Mouse (Mus musculus): Measurements from ENCODE around the gene Ncoa1. TPM values are rescaled to one million over a fixed set of nuclear protein-coding genes. Genes with fewer than 3 reads are reported as not detected.
A peak's percentile ranks its signal among the peaks of the same experiment; 100 is the strongest.
"Not testable (repeated sequence)": the region's sequence is repeated elsewhere in the genome, so short reads cannot be mapped to it uniquely, and the experiment has no call there.

The Ncoa1 gene
- total RNA-seq, 2 experiments from 2014 or later = 23.9 to 27.7 TPM

DNA sequence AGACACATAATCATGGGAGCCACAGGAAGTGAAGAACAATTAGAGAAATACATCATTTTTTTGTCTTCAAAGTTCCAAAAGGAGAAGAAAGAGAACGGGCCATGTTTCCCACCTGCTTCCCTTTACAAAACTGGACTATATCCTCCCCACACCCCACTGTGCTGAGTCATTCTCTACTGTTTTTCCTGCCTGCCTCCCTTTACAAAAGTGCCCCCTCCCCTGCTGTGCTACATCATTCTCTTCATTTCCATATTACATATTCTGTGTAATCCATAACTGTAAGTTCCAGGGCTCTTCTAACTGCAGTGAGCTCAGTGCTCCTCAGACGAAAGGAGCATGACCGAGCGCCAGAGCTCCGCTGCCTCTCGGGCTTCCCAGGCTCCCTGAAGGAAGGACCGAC lies 80.8 kb downstream of the Ncoa1 start:
- DNase-seq (ENCODE audit: low spot score) = no peak

DNA sequence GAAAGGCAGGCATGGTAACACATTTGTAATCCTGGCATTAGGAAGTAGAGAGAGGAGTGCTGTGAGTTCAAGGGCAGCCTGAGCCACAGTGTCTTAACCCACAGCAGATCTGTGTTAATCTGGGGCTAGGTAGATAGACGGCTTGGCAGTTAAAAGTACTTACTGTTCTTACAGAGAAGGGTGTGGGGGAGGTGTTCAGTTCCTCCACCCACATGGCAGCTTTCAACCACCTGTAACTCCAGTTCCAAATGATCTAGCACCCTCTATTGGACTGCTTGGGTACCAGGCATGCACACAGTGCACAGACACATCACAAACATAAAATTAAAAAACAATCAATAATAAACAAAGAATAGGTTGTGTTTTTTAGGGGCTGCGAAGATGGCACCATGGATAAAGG lies 84.4 kb downstream of the Ncoa1 start:
- DNase-seq (ENCODE audit: low spot score) = no peak

DNA sequence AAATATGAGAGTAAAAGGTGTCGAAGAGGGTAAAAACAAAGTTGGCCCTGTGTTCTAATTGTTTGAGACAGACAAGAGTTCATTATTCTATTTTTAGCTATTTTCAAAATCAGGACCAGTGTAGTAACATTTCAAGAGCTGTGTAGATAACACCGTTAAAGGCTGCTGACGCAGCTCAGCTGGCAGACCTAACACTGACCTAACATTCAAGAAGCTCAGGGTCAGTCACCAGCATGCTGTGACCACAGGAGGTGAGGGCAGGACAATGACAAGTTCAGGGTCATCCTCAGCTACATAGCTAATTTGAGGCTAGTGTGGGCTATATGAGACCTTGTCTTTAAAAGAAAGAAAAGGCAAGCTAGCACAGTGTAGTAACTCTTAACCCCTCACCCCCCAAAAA lies 84.9 kb downstream of the Ncoa1 start:
- no peak for DNase-seq (ENCODE audit: low spot score)

DNA sequence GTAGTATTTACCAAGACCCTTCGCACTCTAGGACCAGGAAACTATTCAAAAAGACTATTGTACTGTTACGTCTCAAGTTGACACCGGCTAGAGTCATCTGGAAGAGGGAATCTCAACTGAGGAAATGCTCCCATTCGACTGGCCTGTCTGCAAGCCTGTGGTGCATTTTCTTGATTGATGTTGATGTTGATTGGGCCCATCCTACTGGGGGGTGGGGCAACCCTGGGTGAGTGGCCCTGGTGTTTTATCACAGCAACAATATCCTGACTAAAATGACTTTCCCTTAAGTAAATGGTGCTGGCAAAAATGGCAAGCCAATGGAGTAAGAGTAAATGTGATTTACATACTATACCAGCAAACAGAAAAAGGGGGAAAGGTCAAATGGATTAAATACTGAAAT lies 85.7 kb downstream of the Ncoa1 start:
- DNase-seq (ENCODE audit: low spot score) = no peak

DNA sequence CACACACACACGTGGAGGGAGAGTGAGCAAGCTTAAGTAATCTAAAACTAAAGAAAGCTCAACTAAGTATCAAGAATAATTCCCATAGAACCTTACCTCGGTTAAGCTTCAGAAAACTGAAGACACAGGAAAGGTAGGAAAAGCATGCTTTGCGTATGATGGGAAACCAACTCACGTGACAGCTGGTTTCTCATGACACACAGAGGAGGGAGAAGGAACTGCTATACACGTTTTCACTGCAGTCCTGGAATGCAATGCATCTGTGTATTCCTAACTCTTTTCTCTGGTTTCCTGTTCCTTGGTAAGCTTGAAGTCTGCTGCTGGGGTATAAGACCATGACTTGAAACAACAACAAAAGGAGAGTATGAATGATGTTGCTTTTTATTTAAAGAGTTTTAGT lies 86.3 kb downstream of the Ncoa1 start:
- no peak for DNase-seq (ENCODE audit: low spot score)

DNA sequence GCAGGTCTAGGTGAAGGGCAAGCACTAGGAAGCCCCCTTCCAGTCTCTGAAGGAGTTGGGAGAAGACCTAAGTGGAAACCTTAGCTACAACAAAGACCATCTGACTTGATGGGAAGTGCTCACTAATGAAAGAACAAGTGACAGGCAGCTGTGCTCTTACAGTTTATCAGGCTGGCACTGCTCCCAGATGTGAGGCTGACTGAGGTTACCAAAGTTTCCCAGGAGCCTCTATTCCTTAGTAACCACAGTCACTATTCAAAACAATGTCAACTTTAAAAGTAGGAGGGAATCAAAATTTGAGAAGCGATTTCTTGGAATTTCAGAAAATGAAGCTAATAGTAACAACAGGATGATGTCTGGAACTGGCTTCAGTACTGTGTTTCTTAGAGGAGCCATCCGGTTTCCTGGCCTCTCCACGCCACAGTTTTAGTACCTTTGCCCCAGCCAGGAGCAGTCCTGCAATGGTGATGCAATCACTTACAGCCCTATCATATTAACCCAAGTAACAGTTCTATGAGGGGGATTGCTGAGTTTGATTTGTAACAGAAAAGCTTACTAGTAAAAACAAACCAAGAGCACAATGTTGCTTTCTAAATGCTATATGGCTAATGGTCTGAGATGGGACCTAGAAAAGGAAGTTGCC lies 90.8 kb downstream of the Ncoa1 start:
- peak; percentile 60 for DNase-seq (ENCODE audit: low spot score)

DNA sequence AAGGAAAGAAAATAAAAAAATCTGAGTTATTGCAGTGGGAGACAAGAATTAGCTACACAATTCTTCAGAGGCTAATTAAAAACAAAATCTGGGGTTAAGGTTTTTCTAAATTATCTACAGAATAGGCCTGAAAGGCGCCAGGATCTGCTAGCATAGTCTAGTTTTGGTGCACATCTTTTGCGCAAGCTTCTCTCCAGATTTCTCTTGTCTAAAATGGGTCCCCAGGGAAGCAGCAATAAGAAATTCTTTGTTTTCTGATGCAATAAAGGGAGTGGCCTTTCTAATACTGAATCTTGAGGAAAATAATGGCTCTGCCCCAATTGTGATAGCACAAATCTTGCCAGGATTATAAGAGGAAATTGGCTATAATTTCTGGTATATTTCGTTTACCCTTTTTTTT lies 93.9 kb downstream of the Ncoa1 start:
- DNase-seq (ENCODE audit: low spot score) = peak; percentile 54

DNA sequence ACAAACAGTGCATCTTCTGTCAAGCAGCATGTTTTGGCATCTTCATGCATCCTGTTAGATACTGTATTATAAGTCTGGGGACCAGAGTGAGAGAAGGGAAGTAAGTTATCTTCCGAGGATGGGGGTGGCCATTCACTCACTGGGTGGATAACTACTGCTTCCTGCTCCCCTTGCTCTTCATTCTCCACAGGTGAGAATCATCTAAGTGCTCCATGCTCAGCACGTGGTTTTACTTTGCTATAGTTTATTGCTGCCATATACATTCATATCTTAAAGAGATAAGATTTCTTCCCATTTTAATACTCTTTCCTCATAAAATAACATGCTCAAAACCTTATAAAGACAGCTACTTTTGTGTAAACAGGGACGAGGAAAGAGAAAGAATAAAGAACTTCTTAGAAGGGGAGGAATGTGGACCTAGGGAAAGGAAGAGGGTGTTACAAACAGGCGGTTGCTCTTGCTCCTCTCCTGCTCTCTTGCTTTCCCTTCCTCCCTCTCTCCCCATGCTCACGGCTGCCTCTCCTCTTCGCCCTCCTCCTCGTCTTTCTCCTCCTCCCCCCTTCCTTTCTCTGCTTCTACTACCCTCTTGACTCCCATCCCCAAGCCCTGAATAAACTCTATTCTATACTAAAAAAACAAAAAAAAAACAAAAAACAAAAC lies 97.6 kb downstream of the Ncoa1 start:
- DNase-seq (ENCODE audit: low spot score) = no peak

DNA sequence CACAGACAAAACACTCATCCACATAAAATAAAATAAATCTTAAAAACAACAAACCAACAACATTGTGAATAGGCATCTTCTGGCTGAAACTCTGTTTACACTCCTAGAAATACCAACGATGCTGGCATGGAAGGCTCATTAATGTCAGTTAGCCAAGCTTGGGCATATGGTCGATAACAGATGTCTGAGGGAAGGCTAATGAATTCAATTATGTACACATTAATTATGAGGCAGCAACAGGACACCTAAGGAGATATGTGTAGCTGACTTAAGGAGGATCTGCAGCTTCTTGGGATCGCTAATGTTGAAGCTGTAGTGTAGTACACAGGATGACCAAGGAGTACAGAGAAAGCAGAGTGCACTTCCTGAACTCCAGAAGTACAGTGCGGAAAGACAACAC lies 100.5 kb downstream of the Ncoa1 start:
- no peak for DNase-seq (ENCODE audit: low spot score)

DNA sequence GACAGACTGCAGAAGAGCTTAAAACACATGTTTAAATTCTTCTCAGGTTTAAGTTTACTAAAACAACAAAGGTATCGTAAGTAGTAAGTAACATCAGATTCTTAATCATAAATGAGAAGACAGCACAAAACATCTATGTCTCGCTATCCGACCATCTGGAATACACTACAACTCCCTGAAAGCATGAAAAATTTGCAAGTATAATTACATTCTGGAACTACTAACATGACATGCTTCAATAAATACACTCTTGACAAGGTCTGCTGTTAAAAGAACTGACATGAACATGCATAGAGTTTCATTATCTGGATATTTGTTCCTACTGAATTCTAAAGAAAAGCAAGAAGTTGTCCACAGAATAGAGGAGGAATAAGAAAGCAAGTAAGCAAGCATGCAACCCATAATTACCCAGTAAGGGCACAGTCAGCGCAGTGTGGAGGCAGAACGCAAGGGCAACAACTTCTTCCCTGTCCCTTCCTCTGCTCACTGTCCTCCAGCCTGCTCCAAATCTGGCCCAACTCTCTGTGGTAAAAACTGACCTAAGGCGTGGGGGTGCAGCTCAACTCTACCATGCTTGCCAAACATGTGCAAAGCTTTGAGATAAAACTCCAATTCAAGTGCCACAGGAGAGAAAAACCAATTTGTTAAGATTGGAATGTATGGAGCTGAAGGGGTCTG lies 102.0 kb downstream of the Ncoa1 start:
- no peak for DNase-seq (ENCODE audit: low spot score)

DNA sequence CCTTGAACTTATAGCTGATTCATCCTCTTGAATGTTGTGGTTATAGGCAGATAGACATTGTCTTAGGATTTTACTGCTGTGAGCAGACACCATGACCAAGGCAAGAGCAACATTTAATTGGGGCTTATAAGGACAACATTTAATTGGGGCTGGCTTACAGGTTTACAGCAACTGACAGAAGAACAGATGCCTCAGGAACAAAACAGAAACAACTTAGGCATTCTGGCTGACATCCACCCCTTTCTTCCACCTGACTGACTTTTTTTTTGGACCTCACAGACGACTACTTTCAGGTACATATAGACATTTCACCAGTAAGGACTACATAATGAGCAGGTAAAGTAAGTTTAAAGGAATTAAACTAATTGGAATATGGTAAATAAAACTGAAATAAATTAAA lies 105.6 kb downstream of the Ncoa1 start:
- DNase-seq (ENCODE audit: low spot score) = no peak

DNA sequence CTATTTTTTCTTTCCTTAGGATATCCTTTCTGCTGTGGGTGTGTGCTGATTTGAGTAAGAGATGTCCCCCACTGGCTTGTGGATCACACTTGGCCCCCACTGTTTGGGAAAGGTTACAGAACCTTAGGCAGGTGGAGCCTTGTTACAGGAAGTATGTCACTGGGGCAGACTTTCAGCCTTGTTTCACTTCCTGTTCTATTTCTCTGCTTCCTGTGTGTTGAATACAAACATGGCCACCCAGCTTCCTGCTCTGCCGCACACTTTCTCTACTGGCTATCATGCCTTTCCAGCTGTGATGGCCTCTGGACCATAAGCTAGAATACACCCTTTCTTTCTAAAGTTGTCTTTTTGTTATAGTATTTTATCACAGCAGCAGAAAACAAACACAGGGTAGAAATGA lies 111.0 kb downstream of the Ncoa1 start:
- no peak for DNase-seq (ENCODE audit: low spot score)

DNA sequence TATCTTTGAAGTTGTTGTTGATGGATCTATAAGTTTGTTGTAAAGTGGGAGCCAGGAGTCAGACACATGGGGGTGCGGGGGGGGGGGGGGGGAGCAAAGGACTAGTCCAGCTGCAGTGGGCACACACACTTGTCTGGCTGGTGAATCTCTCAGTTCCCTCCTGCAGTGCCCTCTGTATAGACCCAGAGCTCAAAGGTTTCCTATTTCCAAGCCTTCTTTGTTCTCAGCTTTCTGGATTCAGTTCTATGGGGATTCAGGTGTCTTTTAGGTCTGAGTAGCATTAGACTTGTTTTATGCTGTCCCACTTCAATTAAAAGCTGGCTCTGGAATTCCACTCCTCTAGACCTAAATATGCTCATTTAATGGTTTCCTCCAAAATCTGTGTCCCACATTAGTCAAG lies 117.5 kb downstream of the Ncoa1 start:
- no peak for DNase-seq (ENCODE audit: low spot score)

DNA sequence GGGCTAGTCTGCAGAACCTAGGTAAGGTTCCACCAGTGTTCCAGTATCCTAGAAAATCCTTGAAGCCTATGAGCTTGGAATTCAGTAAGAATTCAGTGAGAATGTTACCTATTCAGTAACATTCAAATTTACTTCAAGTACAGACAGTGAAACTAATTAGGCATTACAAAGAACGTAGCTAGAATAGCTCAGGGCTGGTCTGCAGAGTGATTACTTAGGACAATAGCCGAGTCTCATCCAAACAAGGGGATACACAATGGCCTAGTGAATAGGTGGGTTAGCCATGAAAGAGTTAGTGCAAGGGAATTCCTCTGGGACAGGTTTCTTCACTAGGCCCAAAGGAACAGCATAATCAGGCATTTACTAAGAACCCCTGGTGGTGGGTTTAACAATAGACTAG lies 118.3 kb downstream of the Ncoa1 start:
- not testable (repeated sequence) for DNase-seq (ENCODE audit: low spot score)

DNA sequence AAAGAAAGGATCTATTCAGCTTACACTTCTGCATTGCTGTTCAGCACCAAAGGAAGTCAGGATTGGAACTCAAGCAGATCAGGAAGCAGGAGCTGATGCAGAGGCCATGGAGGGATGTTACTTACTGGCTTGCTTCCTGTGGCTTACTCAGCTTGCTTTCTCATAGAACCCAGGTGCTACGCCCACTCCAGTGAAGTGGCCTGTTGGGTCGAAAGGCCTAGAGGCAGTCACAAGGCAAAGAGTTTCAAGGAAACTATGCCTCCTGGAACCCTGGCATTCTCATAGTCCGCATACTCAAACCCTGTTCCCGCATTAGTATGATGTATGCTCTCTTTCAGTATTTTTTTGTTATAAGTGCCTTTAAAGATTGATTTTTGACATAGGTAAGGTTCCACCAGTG lies 118.9 kb downstream of the Ncoa1 start:
- DNase-seq (ENCODE audit: low spot score) = no peak

DNA sequence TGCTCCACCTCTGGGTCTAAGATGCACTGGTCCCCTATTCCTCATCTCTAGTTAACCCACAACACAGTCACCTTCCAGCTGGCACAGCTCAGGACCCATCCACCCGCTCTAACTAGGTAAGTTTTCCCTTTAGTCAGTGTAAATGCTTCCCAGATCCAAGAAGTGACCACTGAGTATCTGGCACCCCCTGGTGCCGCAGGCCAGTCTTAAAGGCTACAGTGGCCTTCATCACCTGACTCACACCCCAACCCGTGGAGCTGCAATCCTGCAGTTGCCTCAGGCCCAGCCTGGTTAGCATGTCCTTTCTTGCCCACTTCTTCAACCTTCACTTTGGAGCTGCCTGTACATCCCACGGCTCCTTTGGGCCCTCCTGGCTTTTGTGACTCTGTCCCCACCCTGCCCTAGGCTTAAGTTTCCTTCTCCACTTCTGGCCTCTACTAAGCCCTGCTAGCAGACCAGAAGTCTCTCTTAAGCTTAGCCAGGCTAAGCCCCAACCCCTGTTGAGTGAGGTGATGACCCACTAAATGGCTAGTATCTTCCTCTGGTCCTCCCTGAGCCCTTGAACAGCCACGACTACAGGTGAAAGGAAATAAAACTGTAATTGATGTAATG lies 120.0 kb downstream of the Ncoa1 start:
- DNase-seq (ENCODE audit: low spot score) = no peak

DNA sequence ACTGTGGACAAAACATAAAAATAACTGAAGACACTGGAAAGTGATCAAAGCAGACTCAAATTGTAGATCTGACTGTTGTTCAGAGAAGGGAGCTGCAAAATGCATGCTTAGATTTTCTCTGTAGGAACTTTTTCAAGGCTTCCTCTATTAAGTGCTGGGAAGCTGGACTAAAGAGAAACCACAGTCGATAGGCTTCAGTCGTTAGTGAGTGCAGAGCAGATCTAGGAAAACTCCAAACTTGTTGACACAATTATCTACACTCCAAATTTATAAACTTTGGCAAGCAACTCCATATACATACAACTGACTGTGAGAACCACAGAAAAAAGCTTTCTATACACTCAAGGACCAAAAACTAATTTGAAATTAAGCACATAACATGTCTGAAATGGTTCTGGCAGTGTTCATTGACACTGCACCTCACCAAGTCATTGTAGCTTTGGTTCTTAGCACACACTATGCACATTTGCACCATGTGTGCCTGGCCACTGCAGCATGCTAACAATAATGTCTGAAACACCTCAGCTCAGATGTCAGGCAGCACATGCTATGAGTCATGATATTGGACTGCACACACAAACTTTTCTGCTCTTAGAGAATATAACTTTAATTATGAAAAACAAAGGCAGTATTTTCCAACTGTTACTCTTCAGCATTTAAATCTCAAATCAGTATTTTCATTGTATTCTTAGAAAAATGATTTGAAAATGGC lies 121.8 kb downstream of the Ncoa1 start:
- no peak for DNase-seq (ENCODE audit: low spot score)

DNA sequence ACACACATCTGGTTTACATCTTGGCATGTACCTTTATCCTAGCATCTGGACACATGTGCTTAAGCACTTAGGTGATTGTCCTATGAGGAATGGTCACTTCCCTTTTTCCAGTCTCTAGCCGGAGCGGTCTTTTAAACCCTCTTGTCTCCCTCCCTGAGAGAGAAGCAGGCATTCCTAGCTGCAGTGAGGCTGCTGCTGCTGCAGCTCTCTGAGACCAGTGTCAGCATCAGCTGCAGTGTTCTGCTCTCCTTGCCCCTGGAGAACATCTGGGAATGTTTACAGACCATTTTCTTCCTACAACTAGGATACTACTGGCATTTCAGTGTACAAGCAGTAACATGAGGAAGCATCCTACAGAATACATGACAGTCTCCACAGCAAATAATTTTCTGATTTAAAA lies 133.8 kb downstream of the Ncoa1 start:
- no peak for DNase-seq (ENCODE audit: low spot score)

DNA sequence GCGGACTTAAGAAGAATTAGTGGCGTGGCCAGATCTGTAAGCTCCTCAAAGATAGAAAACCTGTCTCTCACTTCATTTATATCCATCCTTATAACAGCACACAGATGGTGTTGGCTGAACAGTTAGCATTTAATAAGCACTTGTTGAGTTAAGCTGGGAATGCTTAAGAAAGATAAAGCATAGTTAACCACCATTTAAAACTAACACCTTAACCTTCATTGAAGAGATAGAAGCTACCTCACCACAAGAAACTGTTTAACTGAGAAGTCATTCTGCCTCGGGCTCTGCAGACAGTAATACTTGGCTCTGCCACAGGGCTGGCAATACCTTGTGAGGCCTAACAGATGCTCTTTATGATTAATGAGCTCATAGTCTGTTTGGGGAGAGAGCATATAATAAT lies 134.9 kb downstream of the Ncoa1 start:
- no peak for DNase-seq (ENCODE audit: low spot score)

DNA sequence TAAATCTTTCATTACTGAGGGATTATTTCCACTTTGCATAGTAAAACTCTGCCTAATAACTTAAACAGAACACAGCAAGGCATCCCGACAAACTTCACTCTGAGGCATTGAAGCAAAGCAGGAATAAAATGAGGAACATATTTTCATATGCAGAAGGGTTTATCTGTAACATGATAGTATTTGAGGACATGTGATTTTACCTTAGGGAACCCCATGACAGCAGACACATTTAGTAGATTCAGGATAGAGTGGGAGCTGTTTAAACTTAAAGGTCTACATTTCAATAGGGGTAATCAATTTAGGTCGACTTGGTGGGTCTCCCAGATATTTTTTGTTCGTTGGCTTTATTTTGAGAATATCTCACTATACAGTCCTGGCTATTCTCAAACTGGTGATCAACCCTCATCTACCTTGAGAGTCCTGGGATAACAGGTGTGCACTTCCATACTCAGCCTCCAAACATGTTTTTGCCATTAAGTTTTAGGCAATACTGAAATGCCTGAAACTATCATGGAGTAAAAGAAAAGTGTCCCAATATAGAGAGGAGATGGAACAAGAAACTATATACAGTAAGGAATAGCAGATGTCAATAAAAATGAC lies 136.6 kb downstream of the Ncoa1 start:
- no peak for DNase-seq (ENCODE audit: low spot score)

DNA sequence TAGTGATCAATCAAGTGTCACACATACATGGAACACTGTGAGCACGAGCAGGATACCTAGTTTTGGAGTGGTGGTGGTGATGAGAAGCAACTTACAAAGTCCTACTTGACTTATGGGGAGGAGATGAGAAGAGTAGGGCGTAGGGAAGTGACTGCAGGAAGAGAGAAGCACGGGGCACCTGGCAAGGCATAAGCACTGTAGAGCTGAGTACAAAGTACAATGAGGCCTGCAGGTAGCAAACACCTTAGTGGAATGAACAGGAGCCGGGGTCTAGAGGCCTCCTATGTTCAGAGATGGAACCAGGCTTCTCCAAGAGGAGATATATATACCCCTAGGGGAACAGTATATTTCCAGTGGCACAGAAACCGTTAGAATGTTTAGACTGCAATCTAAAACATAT lies 153.4 kb downstream of the Ncoa1 start:
- no peak for DNase-seq (ENCODE audit: low spot score)

DNA sequence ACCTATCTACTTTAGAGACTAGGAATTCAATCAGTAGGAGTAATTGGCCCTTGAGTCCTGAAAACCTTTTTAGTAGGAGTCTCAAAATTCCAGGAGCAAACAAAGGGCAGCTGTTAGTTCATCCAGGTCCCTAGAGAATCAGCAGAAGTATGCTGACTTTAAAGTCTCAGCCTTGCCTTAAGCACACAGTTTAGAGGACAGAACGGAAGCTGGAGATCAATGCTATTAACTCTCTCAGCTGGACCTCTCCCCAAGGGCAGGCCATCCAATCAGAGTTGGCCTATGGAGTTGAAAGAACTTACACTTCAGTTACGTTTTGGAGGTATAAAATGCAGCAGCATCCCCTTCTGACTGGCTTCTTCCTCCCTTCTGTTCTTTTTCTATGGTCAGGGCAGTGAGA lies 154.8 kb downstream of the Ncoa1 start:
- DNase-seq (ENCODE audit: low spot score) = no peak

Data from gastrocnemius, adult 18-20 months (tissue).